Mouse (Mus musculus): ENCODE data around the gene Prelid1. TPM values are rescaled to one million over a fixed set of nuclear protein-coding genes. Genes with fewer than 3 reads are reported as not detected.

Gene Prelid1
- polyA plus RNA-seq (2012; ENCODE audit: low replicate concordance), result 229 and 294 TPM in 2 replicates

DNA sequence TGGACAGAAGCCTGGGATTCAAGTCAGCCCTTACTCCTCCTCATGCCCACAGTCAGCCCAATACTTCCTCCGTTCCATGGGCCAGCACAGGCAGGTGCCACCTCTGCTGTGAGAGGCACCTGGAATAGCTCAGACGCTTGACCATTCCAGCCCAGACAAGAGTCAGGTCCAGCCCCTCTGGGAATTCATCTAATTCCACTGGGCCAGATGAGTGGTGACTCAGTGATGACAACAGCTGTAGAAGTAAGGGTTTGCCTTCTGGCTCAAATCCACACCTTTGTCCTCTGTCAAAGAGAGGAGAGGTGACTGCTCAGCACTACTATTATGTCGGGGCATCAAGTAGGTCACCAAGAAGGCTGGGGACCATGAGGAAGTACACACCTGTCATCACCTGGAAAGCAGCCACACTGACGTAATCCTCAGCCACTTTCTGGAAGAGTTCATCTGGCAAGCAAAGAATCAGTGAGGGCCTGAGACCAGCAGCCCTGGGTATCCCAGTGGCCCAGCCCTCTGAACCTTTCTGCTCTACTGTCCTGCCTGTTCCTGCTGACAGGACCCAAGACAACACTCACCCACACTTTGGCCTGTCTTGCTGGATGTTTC, at the start of gene Prelid1:
Gene Prelid1 (plus strand): TSS at position 570 of the 603 bp plus-strand sequence.

DNA sequence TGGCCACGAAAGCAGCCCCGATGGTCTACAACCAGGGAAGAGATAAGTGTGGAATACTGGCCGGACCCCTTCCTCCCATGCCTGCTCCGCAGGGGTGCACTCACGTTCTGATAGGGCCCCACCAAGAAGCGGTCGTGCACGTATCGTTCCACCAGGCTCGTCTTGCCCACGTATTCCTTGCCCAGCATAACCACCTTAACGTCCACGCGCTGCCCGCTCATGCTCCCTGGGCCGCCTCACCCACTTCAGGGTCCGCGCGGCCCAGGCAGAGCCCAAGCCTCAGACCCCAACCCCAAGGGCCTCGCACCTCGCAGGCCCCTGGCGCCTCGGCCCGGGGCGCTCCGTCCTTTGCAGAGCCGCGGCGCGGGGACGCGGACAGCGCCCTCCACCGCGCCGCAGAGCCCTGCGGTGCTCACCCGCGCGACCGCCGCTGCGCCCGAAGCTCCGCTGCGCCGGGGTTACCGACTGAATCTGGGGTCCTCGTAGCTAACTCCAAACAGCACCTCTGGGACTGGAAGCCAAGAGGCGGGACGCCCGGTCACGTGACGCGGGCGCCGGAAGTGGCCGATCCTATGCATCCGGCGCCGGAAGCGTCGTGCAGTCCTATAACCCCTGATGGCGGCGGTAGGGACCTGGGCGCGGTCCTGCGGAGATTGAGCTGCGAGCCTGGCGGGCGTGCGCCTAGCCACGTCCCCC, 1.3 kb downstream of the Prelid1 start, which contains the start of gene Rab24:
Gene Rab24 (minus strand): TSS at position 513 of the 696 bp plus-strand sequence.

DNA sequence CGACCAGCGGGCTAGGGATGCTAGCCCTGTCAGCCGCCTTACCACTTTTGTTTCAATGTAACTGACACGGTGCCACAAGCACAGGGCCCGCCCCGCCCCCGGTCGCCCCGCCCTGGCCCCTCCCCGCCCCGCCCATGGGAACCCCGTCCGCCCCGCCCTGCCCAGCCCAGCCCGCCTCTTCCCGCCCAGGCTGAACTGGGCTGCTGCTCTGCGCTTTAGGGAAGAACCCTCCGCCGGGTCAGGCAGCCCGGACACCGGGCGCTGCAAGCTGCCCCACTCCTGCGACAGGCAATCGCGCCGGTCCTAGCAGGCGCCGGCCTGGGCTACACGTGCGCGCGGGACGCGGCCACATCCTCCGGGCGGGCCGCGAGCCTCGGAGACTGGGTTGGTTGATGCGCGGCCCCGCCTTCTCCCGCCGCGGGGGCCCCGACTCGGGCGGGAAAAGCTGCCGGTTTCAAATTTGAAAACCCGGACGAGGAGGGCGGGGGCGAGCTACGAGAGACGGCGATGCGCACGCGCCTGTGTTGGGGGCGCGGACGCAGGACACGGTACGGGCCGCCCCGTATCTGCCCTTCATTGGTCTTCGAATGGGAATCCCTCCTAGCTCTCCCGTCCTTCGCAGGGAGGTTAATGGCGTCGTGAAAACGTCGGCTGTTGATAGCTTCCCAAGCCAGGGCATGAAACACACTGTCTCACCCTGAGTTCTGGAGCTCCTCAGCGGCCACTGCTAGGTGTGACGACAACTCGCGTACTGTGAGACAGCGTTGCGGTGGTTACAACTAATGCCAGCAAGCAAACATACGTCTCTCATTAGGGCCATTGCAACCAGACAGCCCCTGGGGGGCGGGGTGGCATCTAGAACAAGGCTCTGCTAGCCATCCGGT, 9.6 kb downstream of the Prelid1 start, which contains the start of gene Mxd3:
Gene Mxd3 (minus strand): TSS at position 141 of the 884 bp plus-strand sequence.

DNA sequence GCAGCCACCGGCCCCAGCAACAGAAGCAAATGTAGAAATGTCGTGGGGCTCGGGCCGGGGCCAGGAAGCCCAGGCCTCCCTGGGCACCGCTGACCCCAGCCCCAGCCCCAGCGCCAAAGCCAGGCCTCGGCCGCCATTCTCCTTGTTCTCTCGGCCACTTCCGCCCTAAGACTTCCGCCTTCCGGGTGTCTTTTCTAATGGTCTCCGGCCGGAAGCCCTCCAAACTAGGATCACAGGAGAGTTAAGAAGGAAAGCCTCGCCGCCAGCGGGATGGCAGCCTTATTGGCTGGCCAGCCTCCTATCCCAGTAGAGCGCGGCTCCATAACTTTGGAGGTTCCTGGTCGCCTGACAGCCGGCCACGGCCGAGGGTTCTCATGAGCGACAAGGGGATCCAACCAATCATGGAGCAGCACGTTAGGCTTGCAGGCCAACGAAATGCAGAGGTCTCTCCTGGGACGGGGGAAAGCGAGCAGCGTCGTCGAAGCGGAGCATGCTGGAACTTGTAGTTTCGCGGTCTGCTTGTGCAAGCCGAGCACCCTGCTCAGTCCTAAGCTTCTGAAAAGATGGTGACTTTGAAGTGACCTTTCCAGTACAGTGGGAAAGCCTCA, 42.3 kb downstream of the Prelid1 start, which contains the start of gene Lman2:
Gene Lman2 (minus strand): TSS at position 331 of the 608 bp plus-strand sequence.

DNA sequence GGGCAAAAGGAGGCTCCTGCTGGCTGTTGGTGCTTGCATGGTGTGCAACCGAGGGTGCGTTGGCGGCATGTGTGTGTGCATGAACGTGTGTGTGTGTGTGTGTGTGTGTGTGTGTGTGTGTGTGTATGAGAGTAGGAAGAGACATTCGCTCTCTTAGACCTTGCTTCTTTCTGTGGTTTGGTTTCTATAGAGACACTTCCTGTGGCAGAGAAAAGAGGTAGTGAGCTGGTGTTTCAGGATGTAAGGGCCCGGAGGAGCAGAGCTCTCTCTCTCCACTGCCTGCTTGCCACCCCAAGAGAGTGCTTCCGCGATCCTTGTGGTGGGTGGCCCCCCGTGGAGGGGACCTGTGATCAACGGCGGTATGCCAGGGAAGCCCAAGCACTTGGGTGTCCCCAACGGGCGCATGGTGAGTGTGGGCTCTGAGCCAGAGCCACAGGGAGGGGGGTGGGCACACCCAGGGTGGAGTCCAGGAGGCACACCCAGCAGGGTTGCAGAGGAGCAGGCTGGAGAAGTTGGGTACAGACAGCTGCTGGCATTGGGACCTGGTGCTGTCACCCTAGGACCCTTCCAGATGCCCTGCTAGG, 49.3 kb downstream of the Prelid1 start, which contains the start of gene Rgs14:
Gene Rgs14 (plus strand): TSS at position 202 of the 584 bp plus-strand sequence.

Other genes starting within 250 kb of the Prelid1 start
- 7.8 and 11.6 TPM in 2 replicates for gene Uimc1, start 220.2 kb upstream of the Prelid1 start, polyA plus RNA-seq (2012; ENCODE audit: low replicate concordance)
- 8.9 and 26.7 TPM in 2 replicates for gene Zfp346, start 215.2 kb upstream of the Prelid1 start, polyA plus RNA-seq (2012; ENCODE audit: low replicate concordance)
- gene Gm17617, start 187.0 kb upstream of the Prelid1 start, polyA plus RNA-seq (2012; ENCODE audit: low replicate concordance), result not detected in 2 replicates
- gene Fgfr4, start 167.9 kb upstream of the Prelid1 start, polyA plus RNA-seq (2012; ENCODE audit: low replicate concordance), result 0.08 TPM in 1 of 2 replicates, not detected in the other
- 20.4 and 23.9 TPM in 2 replicates for gene Nsd1, start 110.7 kb upstream of the Prelid1 start, polyA plus RNA-seq (2012; ENCODE audit: low replicate concordance)
- gene Rab24, start 1.4 kb downstream of the Prelid1 start, polyA plus RNA-seq (2012; ENCODE audit: low replicate concordance), result 89.1 and 111 TPM in 2 replicates
- 5.3 and 15.9 TPM in 2 replicates for gene Mxd3, start 9.3 kb downstream of the Prelid1 start, polyA plus RNA-seq (2012; ENCODE audit: low replicate concordance)
- gene Lman2, start 42.3 kb downstream of the Prelid1 start, polyA plus RNA-seq (2012; ENCODE audit: low replicate concordance), result 49.6 and 89.4 TPM in 2 replicates
- 59.4 and 65.0 TPM in 2 replicates for gene Rgs14, start 49.2 kb downstream of the Prelid1 start, polyA plus RNA-seq (2012; ENCODE audit: low replicate concordance)
- 0.49 and 0.69 TPM in 2 replicates for gene Slc34a1, start 77.7 kb downstream of the Prelid1 start, polyA plus RNA-seq (2012; ENCODE audit: low replicate concordance)
- not detected in 2 replicates for gene Pfn3, start 94.7 kb downstream of the Prelid1 start, polyA plus RNA-seq (2012; ENCODE audit: low replicate concordance)
- 0.29 TPM in 2 replicates for gene F12, start 106.3 kb downstream of the Prelid1 start, polyA plus RNA-seq (2012; ENCODE audit: low replicate concordance)
- 242 and 271 TPM in 2 replicates for gene Grk6, start 124.6 kb downstream of the Prelid1 start, polyA plus RNA-seq (2012; ENCODE audit: low replicate concordance)
- gene Prr7, start 143.8 kb downstream of the Prelid1 start, polyA plus RNA-seq (2012; ENCODE audit: low replicate concordance), result 16.2 and 61.9 TPM in 2 replicates
- 7.9 and 12.5 TPM in 2 replicates for gene Dbn1, start 167.6 kb downstream of the Prelid1 start, polyA plus RNA-seq (2012; ENCODE audit: low replicate concordance)
- 67.1 and 113 TPM in 2 replicates for gene Pdlim7, start 193.2 kb downstream of the Prelid1 start, polyA plus RNA-seq (2012; ENCODE audit: low replicate concordance)
- 740 and 1,822 TPM in 2 replicates for gene Dok3, start 208.8 kb downstream of the Prelid1 start, polyA plus RNA-seq (2012; ENCODE audit: low replicate concordance)
- 103 and 109 TPM in 2 replicates for gene Ddx41, start 216.2 kb downstream of the Prelid1 start, polyA plus RNA-seq (2012; ENCODE audit: low replicate concordance)